Mouse (Mus musculus) olfactory bulb, adult 2 months (tissue): ENCODE results near the gene Gm3298. TPM values are rescaled to one million over a fixed set of nuclear protein-coding genes. Genes with fewer than 3 reads are reported as not detected.
"Not testable (repeated sequence)": the region's sequence is repeated elsewhere in the genome, so short reads cannot be mapped to it uniquely, and the experiment has no call there.

ENCODE experiments used
- H3K27ac ChIP-seq: fragments of 200-500 bp; 2 replicates; pipeline ENCODE4 v1.5.1; 2012; ENCODE audit warnings: low read depth, low read length; ENCODE audit not compliant: insufficient read depth
- H3K4me1 ChIP-seq: fragments of 200-500 bp; 2 replicates; pipeline ENCODE4 v1.6.1; 2012; ENCODE audit warnings: low read length; ENCODE audit not compliant: control insufficient read depth, insufficient read depth
- H3K4me3 ChIP-seq: fragments of 200-500 bp; 2 replicates; pipeline ENCODE4 v1.5.1; 2012; ENCODE audit warnings: mild to moderate bottlenecking, low read depth, low read length, moderate library complexity; ENCODE audit not compliant: insufficient read depth
- WGBS: fragments of 180-500 bp; shearing (Covaris S2); methylation state at CpG from one replicate; pipeline ENCODE4 v1.1.7; 2018; 5-methylcytosine and 5-hydroxymethylcytosine counted together
- polyA plus RNA-seq: library from polyadenylated mRNA; stranded (reverse); fragments of >200 nt; gene quantifications from 2 replicates; pipeline ENCODE4 v1.2.4, GENCODE M21; 2012; ENCODE audit warnings: low replicate concordance; ENCODE audit not compliant: missing spikeins, insufficient read depth, insufficient read length

Gene Gm3298
- polyA plus RNA-seq: not detected in 2 replicates

DNA sequence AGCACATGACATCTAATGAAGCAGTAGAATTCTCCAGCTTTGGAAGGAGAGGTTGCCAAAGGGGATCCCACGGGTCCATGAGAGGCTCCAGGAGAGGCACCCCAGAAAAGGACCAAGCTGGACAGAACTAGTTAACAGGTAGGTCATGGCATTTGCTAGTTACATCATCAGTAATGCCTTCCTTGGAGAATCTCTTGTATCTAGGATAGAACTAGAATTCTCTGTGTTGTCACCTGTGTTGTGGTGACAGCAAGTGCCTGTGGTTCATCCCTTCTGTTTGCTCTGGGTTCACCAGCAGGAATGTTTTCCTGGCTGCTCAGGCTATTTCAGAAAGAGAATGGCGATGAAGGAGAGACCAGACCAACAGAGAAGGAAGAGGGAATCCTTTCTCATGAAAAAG is at the start of gene Gm3298:
TSS of gene Gm3298 (plus strand) at position 301 of the 400 bp plus-strand sequence.
- H3K4me3 ChIP-seq, H3K4me1 ChIP-seq, H3K27ac ChIP-seq: not testable (repeated sequence)
- WGBS: 77% methylated on average over 1 of the region's 2 CpGs

- H3K4me1 ChIP-seq, H3K27ac ChIP-seq, H3K4me3 ChIP-seq: not testable (repeated sequence)
These were observed 32.1 kb upstream of the Gm3298 start, which contains the start of gene Gm8297 for GRCm38 (mm10) chr14:4983635-4984034. Gene Gm8297, plus strand, starts transcription at chr14:4983935.

- no CpG with 5 or more reads among the region's 3 CpGs for WGBS
- H3K4me3 ChIP-seq, H3K4me1 ChIP-seq, H3K27ac ChIP-seq: not testable (repeated sequence)
These were observed 34.6 kb downstream of the Gm3298 start, which contains the start of gene 4930555G01Rik for GRCm38 (mm10) chr14:5050329-5050728. Gene 4930555G01Rik, plus strand, starts transcription at chr14:5050629.

Other genes starting within 250 kb of the Gm3298 start
- not detected in 2 replicates for gene Gm9602, start 239.6 kb upstream of the Gm3298 start, polyA plus RNA-seq
- not detected in 2 replicates for gene Gm3269, start 177.8 kb upstream of the Gm3298 start, polyA plus RNA-seq
- not detected in 2 replicates for gene Gm3264, start 160.3 kb upstream of the Gm3298 start, polyA plus RNA-seq
- gene Gm3278, start 123.5 kb upstream of the Gm3298 start, polyA plus RNA-seq: not detected in 2 replicates
- gene Gm8297, start 32.0 kb upstream of the Gm3298 start, polyA plus RNA-seq: not detected in 2 replicates
- not detected in 2 replicates for gene 4930555G01Rik, start 34.7 kb downstream of the Gm3298 start, polyA plus RNA-seq
- gene Gm8281, start 55.1 kb downstream of the Gm3298 start, polyA plus RNA-seq: not detected in 2 replicates
- gene Gm8279, start 115.6 kb downstream of the Gm3298 start, polyA plus RNA-seq: not detected in 2 replicates
- not detected in 2 replicates for gene Gm3317, start 148.6 kb downstream of the Gm3298 start, polyA plus RNA-seq
- not detected in 2 replicates for gene Gm8271, start 169.9 kb downstream of the Gm3298 start, polyA plus RNA-seq
- not detected in 2 replicates for gene Gm3526, start 244.7 kb downstream of the Gm3298 start, polyA plus RNA-seq